Mouse (Mus musculus) spleen, adult 2 months (tissue): Measurements from ENCODE around the gene Olfr171. TPM values are rescaled to one million over a fixed set of nuclear protein-coding genes. Genes with fewer than 3 reads are reported as not detected.
"Not testable (repeated sequence)": the region's sequence is repeated elsewhere in the genome, so short reads cannot be mapped to it uniquely, and the experiment has no call there.

Source experiments
- DNase-seq, 2 experiments: peaks; one replicate each; pipeline versions ENCODE4 v3.0.0 to v3.0.0-alpha.2; 2012 to 2021; ENCODE audit warnings: low spot score in 2 of 2, low read depth in 1 of 2
- H3K27ac ChIP-seq: fragments of 200-500 bp; 2 replicates; pipeline ENCODE4 v1.5.1; 2012; ENCODE audit warnings: low read length, inconsistent platforms; ENCODE audit not compliant: insufficient read depth
- H3K27me3 ChIP-seq: fragments of 200-500 bp; 2 replicates; pipeline ENCODE4 v1.6.1; 2012; ENCODE audit warnings: mild to moderate bottlenecking, moderate library complexity, low read length, inconsistent platforms; ENCODE audit not compliant: control insufficient read depth, insufficient read depth
- H3K36me3 ChIP-seq: fragments of 200-500 bp; 2 replicates; pipeline ENCODE4 v1.6.1; 2012; ENCODE audit warnings: mild to moderate bottlenecking, low read length, inconsistent platforms; ENCODE audit not compliant: control insufficient read depth, insufficient read depth
- H3K4me1 ChIP-seq: fragments of 200-500 bp; 2 replicates; pipeline ENCODE4 v1.6.1; 2011; ENCODE audit warnings: inconsistent platforms; ENCODE audit not compliant: control insufficient read depth, insufficient read depth, insufficient read length
- H3K4me3 ChIP-seq: fragments of 200-500 bp; 2 replicates; pipeline ENCODE4 v1.5.1; 2011; ENCODE audit warnings: mild to moderate bottlenecking, inconsistent platforms; ENCODE audit not compliant: insufficient read depth, insufficient read length; ENCODE audit errors: extremely low read depth
- CTCF ChIP-seq: fragments of 200-500 bp; IDR thresholded peaks from 2 replicates; pipeline ENCODE4 v1.5.1; 2011; ENCODE audit warnings: mild to moderate bottlenecking, inconsistent platforms; ENCODE audit not compliant: insufficient read depth, insufficient read length, insufficient replicate concordance; ENCODE audit errors: extremely low read depth
- POLR2A ChIP-seq: fragments of 200-500 bp; IDR thresholded peaks from 2 replicates; pipeline ENCODE4 v1.6.1; 2011; ENCODE audit warnings: low read depth, low read length, inconsistent platforms
- WGBS: fragments of 180-500 bp; shearing (Covaris S2); methylation state at CpG from one replicate; pipeline ENCODE4 v1.1.7; 2018; 5-methylcytosine and 5-hydroxymethylcytosine counted together
- polyA plus RNA-seq: library from polyadenylated mRNA; depleted of rRNA; stranded (reverse); fragments of >200 nt; gene quantifications from 2 replicates; pipeline ENCODE4 v1.2.3, GENCODE M21; 2012; rRNA removed

Gene Olfr171
- polyA plus RNA-seq: not detected in 2 replicates

- TF ChIP-seq POLR2A: no peak
- TF ChIP-seq CTCF: no peak
- 79% methylated on average over 1 of the region's 1 CpGs for WGBS
- Histone ChIP-seq H3K27ac (no peak within 1 kb of the TSS), H3K27me3 (no peaks in the 10 kb centered on the region), H3K4me1 (no peaks in the 10 kb centered on the region), H3K36me3 (no peaks in the 10 kb centered on the region), H3K4me3 (no peak within 1 kb of the TSS)
- no peak for DNase-seq
These were observed at the start of gene Olfr171 for GRCm38 (mm10) chr16:19629816-19630215. Gene Olfr171 (minus strand): TSS chr16:19629916.

GRCm38 (mm10) chr16:19670768-19671357 lies 41.1 kb upstream of the Olfr171 start:
- WGBS: 86% methylated on average over 2 of the region's 2 CpGs
- Histone ChIP-seq H3K4me3 (no peak overlapping the region), H3K4me1 (no peaks in the 10 kb centered on the region), H3K27ac (no peak overlapping the region), H3K27me3 (no peaks in the 10 kb centered on the region), H3K36me3 (no peaks in the 10 kb centered on the region)
- no peak for DNase-seq
- TF ChIP-seq CTCF (no peak), POLR2A (no peak)

GRCm38 (mm10) chr16:19666312-19666711 lies 36.6 kb upstream of the Olfr171 start:
- WGBS: 29% methylated on average over 1 of the region's 1 CpGs
- TF ChIP-seq CTCF: no peak
- no peak for TF ChIP-seq POLR2A
- Histone ChIP-seq H3K36me3 (no peaks in the 10 kb centered on the region), H3K4me1 (no peaks in the 10 kb centered on the region), H3K4me3 (no peak overlapping the region), H3K27me3 (no peaks in the 10 kb centered on the region), H3K27ac (no peak overlapping the region)
- no peak for DNase-seq

- H3K27me3 ChIP-seq, H3K27ac ChIP-seq, H3K36me3 ChIP-seq, H3K4me1 ChIP-seq, DNase-seq, H3K4me3 ChIP-seq: not testable (repeated sequence)
- WGBS: 90% methylated on average over 2 of the region's 2 CpGs
These were observed 17.9 kb downstream of the Olfr171 start, which contains the start of gene Olfr170 for GRCm38 (mm10) chr16:19611782-19612181. Gene Olfr170 (minus strand): TSS chr16:19611882.

- H3K27me3 ChIP-seq: no peaks in the 10 kb centered on the region
- DNase-seq: no peak
- TF ChIP-seq POLR2A (no peak), CTCF (no peak)
- 30% methylated on average over 2 of the region's 2 CpGs for WGBS
- no peak overlapping the region for H3K27ac ChIP-seq
- H3K4me3 ChIP-seq: no peak overlapping the region
- no peaks in the 10 kb centered on the region for H3K4me1 ChIP-seq
- no peaks in the 10 kb centered on the region for H3K36me3 ChIP-seq
These were observed 26.6 kb downstream of the Olfr171 start for GRCm38 (mm10) chr16:19603166-19603565.

Other genes starting within 250 kb of the Olfr171 start
- gene Olfr165, start 206.8 kb downstream of the Olfr171 start, polyA plus RNA-seq: not detected in 2 replicates
- 0.07 and 0.08 TPM in 2 replicates for gene Olfr166, start 146.2 kb downstream of the Olfr171 start, polyA plus RNA-seq
- gene Olfr167, start 107.7 kb downstream of the Olfr171 start, polyA plus RNA-seq: not detected in 2 replicates
- gene Olfr168, start 94.4 kb downstream of the Olfr171 start, polyA plus RNA-seq: not detected in 2 replicates
- gene Olfr169, start 58.1 kb downstream of the Olfr171 start, polyA plus RNA-seq: not detected in 2 replicates
- gene Olfr170, start 18.0 kb downstream of the Olfr171 start, polyA plus RNA-seq: not detected in 2 replicates
- gene Lamp3, start 76.5 kb upstream of the Olfr171 start, polyA plus RNA-seq: 0.06 and 0.11 TPM in 2 replicates
- gene B3gnt5, start 130.3 kb upstream of the Olfr171 start, polyA plus RNA-seq: 6.6 and 6.7 TPM in 2 replicates